Mouse (Mus musculus): ENCODE results near the gene Ric8b.

GRCm38 (mm10) chr10:84938094-84938820, 20.8 kb downstream of the Ric8b start:
- TF ChIP-seq POLR2A (IDR thresholded peaks at IDR 0.05; ENCODE audit: low read depth, low read length) (no peak), CTCF (IDR thresholded peaks at IDR 0.05; ENCODE audit: borderline replicate concordance, insufficient read depth, low read length) (no peak)
